Mouse (Mus musculus) midbrain, embryonic 13.5 days (tissue): ENCODE measurements around the gene Lax1. TPM values are rescaled to one million over a fixed set of nuclear protein-coding genes. Genes with fewer than 3 reads are reported as not detected.
"Not testable (repeated sequence)": the region's sequence is repeated elsewhere in the genome, so short reads cannot be mapped to it uniquely, and the experiment has no call there.

Experiments used
- ATAC-seq: fragments of 200-750 bp; cut with Nextera tagmentation; 2 replicates; pipeline ENCODE4 v1.8.0; 2017; ENCODE audit warnings: mild to moderate bottlenecking, moderate TSS enrichment, moderate library complexity
- H3K27ac ChIP-seq: fragments of 300-500 bp; sonication (generic); 2 replicates; pipeline ENCODE4 v1.5.1; 2015; ENCODE audit warnings: inconsistent platforms, mild to moderate bottlenecking, moderate library complexity
- H3K27me3 ChIP-seq: fragments of 300-500 bp; sonication (generic); 2 replicates; pipeline ENCODE4 v1.6.1; 2015; ENCODE audit warnings: mild to moderate bottlenecking, inconsistent platforms
- H3K36me3 ChIP-seq: fragments of 300-500 bp; sonication (generic); 2 replicates; pipeline ENCODE4 v1.6.1; 2015; ENCODE audit warnings: mild to moderate bottlenecking, inconsistent platforms
- H3K4me1 ChIP-seq: fragments of 300-500 bp; sonication (generic); replicated peaks from 2 replicates; pipeline ENCODE4 v1.6.1; 2015; ENCODE audit warnings: inconsistent platforms
- H3K4me2 ChIP-seq: fragments of 300-500 bp; sonication (generic); replicated peaks from 2 replicates; pipeline ENCODE4 v1.6.1; 2015; ENCODE audit warnings: moderate library complexity, mild to moderate bottlenecking, inconsistent platforms
- H3K4me3 ChIP-seq: fragments of 300-500 bp; sonication (generic); replicated peaks from 2 replicates; pipeline ENCODE4 v1.5.1; 2015; ENCODE audit warnings: mild to moderate bottlenecking, inconsistent platforms
- H3K9ac ChIP-seq: fragments of 300-500 bp; sonication (generic); replicated peaks from 2 replicates; pipeline ENCODE4 v1.6.1; 2015; ENCODE audit warnings: mild to moderate bottlenecking, inconsistent platforms
- H3K9me3 ChIP-seq: fragments of 300-500 bp; sonication (generic); 2 replicates; pipeline ENCODE4 v1.6.1; 2016; ENCODE audit warnings: mild to moderate bottlenecking, inconsistent platforms
- WGBS: fragments of 180-500 bp; shearing (Covaris S2); methylation state at CpG from one replicate; pipeline ENCODE4 v1.1.7; 2015; 5-methylcytosine and 5-hydroxymethylcytosine counted together
- polyA plus RNA-seq: library from polyadenylated mRNA; unstranded; fragments of >200 nt; fragmentation: Nextera tagmentation; extraction: Ambion mirVana; gene quantifications from 2 replicates; pipeline ENCODE4 v1.2.1, GENCODE M21; 2015

Lax1 gene
- polyA plus RNA-seq, 1 experiment from 2014 or later: 0.07 TPM

DNA sequence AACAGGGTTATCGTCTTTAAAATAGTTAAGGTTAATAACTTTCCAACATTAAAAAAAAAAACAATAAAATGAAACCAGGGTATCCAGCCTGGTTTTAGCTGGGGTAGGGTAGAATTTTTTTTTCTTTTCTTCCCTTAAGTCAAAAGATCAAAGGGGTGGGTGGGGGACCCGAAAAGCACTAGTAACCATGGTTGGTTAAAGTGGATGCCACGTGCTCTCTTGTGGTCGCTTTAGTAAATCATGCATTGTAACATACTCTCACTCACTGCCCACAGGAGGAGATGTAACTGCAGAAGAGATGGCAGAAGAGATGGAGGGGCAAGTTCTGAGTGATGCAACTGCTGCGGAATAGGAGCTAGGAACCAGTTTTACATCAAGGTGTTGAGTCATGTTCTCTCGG lies 21.5 kb upstream of the Lax1 start:
- H3K36me3 ChIP-seq: peaks cover 15% of the 10 kb centered on the region
- no peak overlapping the region for H3K4me2 ChIP-seq
- H3K9me3 ChIP-seq: no peaks in the 10 kb centered on the region
- no peak overlapping the region for H3K9ac ChIP-seq
- no peaks in the 10 kb centered on the region for H3K27me3 ChIP-seq
- H3K4me1 ChIP-seq: peaks cover 18% of the 10 kb centered on the region; the same call in 1 of the 2 replicates
- H3K27ac ChIP-seq: no peak overlapping the region
- WGBS: 45% methylated on average over 6 of the region's 6 CpGs
- no peak for ATAC-seq
- H3K4me3 ChIP-seq: no peak overlapping the region

DNA sequence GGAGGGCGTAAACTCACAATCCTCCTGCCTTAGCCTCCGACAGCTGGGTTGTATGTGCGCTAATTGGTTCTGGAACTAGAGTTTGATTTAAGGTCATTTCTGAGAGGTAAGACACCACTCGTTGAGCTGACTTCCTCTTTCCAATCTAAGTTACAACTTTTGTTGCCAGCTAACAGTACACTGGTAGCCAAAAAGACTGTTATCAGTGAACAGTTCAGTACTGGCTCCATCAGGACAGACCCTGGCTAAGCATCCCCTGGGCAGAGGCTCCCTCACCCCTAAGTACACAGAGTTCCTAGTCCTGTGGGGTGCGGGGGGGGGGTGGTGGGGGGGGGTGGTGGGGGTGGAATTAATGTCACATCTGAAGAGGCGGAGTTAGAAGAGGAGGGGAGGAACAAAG lies 21.0 kb upstream of the Lax1 start:
- Histone ChIP-seq H3K9ac (no peak overlapping the region), H3K36me3 (peaks cover 20% of the 10 kb centered on the region), H3K4me2 (no peak overlapping the region), H3K4me3 (no peak overlapping the region), H3K27ac (no peak overlapping the region), H3K27me3 (no peaks in the 10 kb centered on the region), H3K9me3 (no peaks in the 10 kb centered on the region), H3K4me1 (peaks cover 18% of the 10 kb centered on the region; the same call in 1 of the 2 replicates)
- 42% methylated on average over 6 of the region's 6 CpGs for WGBS
- ATAC-seq: no peak

DNA sequence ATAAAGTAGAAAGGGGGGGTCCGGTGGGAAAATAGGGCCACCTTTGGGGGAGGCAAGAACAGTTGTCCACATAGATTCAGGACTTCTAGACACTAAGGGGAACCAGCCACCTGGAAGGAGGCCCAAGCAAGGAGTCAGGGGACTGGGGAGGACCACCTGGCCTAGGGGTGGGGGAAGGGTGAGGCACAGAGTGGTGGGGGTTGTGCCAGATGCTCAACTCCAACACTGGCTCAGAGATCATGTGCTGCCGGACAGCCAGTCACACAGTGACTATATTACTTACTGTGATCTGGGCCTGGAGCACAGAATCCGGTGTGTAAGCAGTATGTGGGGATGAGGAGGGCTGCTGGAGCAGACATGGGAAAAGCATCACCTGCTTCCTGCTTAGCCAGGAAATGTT lies 19.4 kb upstream of the Lax1 start:
- ATAC-seq: no peak
- 79% methylated on average over 3 of the region's 3 CpGs for WGBS
- Histone ChIP-seq H3K4me3 (no peak overlapping the region), H3K4me1 (peaks cover 18% of the 10 kb centered on the region; the same call in 1 of the 2 replicates), H3K9me3 (no peaks in the 10 kb centered on the region), H3K36me3 (peaks cover 10% of the 10 kb centered on the region), H3K4me2 (no peak overlapping the region), H3K27ac (no peak overlapping the region), H3K27me3 (no peaks in the 10 kb centered on the region), H3K9ac (no peak overlapping the region)

GRCm38 (mm10) chr1:133701824-133702223 lies 11.9 kb upstream of the Lax1 start:
- not testable (repeated sequence) for ATAC-seq, H3K9me3 ChIP-seq, H3K27me3 ChIP-seq, H3K27ac ChIP-seq, H3K4me1 ChIP-seq, H3K9ac ChIP-seq, H3K4me2 ChIP-seq, H3K4me3 ChIP-seq
- peaks cover 10% of the 10 kb centered on the region for H3K36me3 ChIP-seq
- WGBS: 35% methylated on average over 1 of the region's 2 CpGs

DNA sequence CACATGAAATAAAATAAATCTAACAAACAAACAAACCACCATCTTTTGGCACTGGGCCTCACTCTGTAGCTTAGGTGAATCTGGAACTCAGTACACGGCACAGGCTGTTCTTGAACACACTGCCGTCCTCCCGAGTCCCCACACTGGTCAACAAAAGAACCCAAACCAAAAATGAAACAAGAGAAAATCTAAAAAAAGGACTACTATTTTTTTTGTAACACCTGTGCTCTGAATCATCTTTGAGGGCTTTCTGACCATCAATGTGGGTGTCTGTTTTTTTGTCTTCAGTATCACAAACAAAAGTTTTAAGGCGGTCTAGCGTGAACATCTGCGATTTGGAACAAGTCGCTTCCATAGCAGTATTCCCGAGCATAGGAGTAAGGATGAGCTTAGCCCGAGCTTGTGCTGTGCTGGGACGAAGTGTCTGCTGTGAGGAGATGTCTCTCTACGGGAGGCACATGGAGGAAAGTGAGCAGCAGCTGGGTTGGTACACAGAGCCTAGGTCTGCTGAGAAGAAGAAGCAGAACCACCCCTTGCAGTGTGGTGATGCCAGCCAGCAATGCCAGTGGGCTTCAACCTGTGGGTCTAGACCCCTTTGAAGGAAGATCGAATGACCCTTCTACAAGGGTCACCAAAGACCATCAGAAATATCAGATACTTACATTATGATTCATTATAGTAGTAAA lies 8.2 kb upstream of the Lax1 start:
- 92% methylated on average over 12 of the region's 12 CpGs for WGBS

GRCm38 (mm10) chr1:133695901-133696300 lies 6.0 kb upstream of the Lax1 start:
- Histone ChIP-seq H3K9me3 (no peaks in the 10 kb centered on the region), H3K4me2 (no peak overlapping the region), H3K9ac (no peak overlapping the region), H3K36me3 (no peaks in the 10 kb centered on the region), H3K4me3 (no peak overlapping the region), H3K27ac (no peak overlapping the region), H3K4me1 (peaks cover 20% of the 10 kb centered on the region), H3K27me3 (no peaks in the 10 kb centered on the region)
- 36% methylated on average over 7 of the region's 7 CpGs for WGBS
- ATAC-seq: no peak

More for the DNA sequence above, 8.2 kb upstream of the Lax1 start:
- no peak overlapping the region for H3K9ac ChIP-seq
- no peak overlapping the region for H3K27ac ChIP-seq
- ATAC-seq: no peak
- no peaks in the 10 kb centered on the region for H3K9me3 ChIP-seq
- no peaks in the 10 kb centered on the region for H3K27me3 ChIP-seq
- no peak overlapping the region for H3K4me3 ChIP-seq
- no peak overlapping the region for H3K4me2 ChIP-seq
- H3K4me1 ChIP-seq: peaks cover 20% of the 10 kb centered on the region
- no peaks in the 10 kb centered on the region for H3K36me3 ChIP-seq

DNA sequence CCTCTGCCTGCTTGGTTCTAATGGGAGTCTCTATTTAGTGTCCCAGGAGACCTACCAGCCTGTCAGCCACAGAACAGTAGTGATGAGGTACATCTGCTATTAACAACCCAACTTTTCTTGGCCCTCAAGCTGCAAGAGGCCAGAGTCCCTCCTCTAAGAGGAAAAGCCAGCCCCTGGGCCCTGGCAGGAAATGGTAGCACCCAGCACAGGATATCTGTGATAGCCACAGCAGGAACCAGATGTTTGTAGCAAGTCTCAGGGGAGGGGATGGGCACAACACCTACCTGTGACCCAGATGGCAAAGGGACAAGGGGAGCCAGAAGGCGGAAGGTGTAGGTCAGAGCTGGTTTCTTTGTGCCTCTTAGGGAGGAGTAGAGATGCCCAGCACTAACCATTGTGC lies 5.0 kb upstream of the Lax1 start:
- no peak overlapping the region for H3K9ac ChIP-seq
- no peak overlapping the region for H3K4me3 ChIP-seq
- no peak overlapping the region for H3K27ac ChIP-seq
- H3K4me1 ChIP-seq: peaks cover 20% of the 10 kb centered on the region
- WGBS: 96% methylated on average over 1 of the region's 1 CpGs
- ATAC-seq: no peak
- no peaks in the 10 kb centered on the region for H3K36me3 ChIP-seq
- H3K9me3 ChIP-seq: no peaks in the 10 kb centered on the region
- H3K27me3 ChIP-seq: no peaks in the 10 kb centered on the region
- no peak overlapping the region for H3K4me2 ChIP-seq

GRCm38 (mm10) chr1:133694301-133694700 lies 4.4 kb upstream of the Lax1 start:
- WGBS: 4% methylated on average over 1 of the region's 1 CpGs
- H3K36me3 ChIP-seq: no peaks in the 10 kb centered on the region
- H3K9ac ChIP-seq: no peak overlapping the region
- no peaks in the 10 kb centered on the region for H3K27me3 ChIP-seq
- H3K4me1 ChIP-seq: peaks cover 20% of the 10 kb centered on the region
- ATAC-seq: no peak
- no peaks in the 10 kb centered on the region for H3K9me3 ChIP-seq
- H3K27ac ChIP-seq: no peak overlapping the region
- H3K4me3 ChIP-seq: no peak overlapping the region
- H3K4me2 ChIP-seq: no peak overlapping the region

DNA sequence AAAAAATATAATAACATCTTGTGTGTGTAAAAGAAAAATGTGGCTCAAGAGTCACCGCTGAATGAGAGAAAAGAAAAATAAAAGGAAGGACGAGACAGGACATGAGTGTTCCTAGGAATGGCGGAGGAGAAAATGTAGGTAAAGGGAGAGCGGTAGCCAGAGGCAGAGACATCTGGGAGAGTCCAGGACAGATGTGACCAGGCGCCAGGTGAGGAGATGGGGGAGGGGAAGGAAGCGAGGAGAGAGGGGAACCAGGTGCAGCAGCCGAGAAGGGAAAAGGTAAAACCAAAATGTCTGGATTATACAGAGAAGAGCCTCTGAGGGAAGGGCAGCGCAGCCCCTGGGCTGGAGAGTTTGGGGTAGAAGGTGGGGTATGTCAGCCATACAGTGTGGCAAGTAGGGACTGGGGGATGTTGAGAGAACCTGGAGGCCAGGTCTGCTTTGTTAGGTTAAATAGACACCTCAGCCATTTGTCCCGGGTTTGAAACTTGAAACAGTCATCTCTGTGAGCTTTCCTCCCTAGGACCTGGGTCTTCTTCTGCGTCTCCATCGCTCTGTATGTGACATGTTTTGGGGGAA lies 3.7 kb upstream of the Lax1 start:
- no peak for ATAC-seq
- Histone ChIP-seq H3K9ac (no peak overlapping the region), H3K4me3 (no peak overlapping the region), H3K9me3 (no peaks in the 10 kb centered on the region), H3K4me1 (peaks cover 20% of the 10 kb centered on the region), H3K36me3 (no peaks in the 10 kb centered on the region), H3K27me3 (no peaks in the 10 kb centered on the region), H3K27ac (no peak overlapping the region), H3K4me2 (no peak overlapping the region)
- 70% methylated on average over 11 of the region's 11 CpGs for WGBS

DNA sequence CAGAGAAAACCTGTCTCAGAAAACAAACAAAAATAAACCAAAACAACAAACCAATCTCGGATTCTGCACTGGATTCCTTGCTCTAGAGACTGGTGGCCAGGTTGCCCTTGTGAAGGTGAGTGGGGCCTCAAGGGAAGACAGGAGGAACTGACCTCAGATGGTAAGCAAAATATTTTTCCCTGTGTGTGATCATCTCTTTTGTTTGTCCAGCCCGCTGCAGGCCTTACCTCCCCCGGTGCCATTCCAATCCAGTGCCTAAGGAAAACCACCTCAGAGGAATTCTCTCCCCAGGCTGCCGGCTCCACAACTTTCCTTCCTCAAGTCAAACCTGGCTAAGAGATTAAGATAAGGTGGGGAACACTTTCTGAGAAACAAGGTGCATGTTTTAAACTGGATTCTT lies 2.3 kb upstream of the Lax1 start:
- Histone ChIP-seq H3K4me2 (no peak overlapping the region), H3K9me3 (no peaks in the 10 kb centered on the region), H3K4me1 (peaks cover 20% of the 10 kb centered on the region), H3K9ac (no peak overlapping the region), H3K36me3 (no peaks in the 10 kb centered on the region), H3K27ac (no peak overlapping the region), H3K4me3 (no peak overlapping the region), H3K27me3 (no peaks in the 10 kb centered on the region)
- ATAC-seq: no peak
- WGBS: 42% methylated on average over 4 of the region's 4 CpGs

GRCm38 (mm10) chr1:133691046-133691445 lies 1.1 kb upstream of the Lax1 start:
- Histone ChIP-seq H3K9me3 (no peaks in the 10 kb centered on the region), H3K27ac (no peak overlapping the region), H3K9ac (no peak overlapping the region), H3K4me3 (no peak overlapping the region), H3K4me2 (no peak overlapping the region), H3K4me1 (peaks cover 17% of the 10 kb centered on the region), H3K36me3 (no peaks in the 10 kb centered on the region), H3K27me3 (no peaks in the 10 kb centered on the region)
- no peak for ATAC-seq
- 94% methylated on average over 6 of the region's 6 CpGs for WGBS

DNA sequence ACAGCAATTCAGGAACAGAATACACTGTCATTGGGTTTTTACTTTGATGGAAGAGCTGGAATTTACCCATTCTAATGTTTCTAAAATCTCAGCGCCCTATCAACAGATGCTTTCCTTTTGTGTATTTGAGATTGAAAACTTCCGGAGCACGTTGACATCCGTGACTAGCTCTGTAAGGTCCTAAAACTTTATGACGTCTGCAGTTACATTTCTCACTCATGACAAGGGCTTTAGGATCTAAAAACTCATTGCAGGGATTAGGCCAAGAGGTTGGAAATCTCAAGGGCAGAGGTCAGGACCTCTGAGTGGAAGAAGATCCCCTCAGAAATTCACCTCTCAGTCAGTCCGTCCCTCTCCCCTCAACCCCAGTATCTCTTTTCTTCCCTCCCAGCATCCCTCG lies 1.6 kb downstream of the Lax1 start:
- 0 out of 2 replicates have a peak, but pooled peaks cover 2% of the 10 kb centered on the region for H3K9me3 ChIP-seq
- no peaks in the 10 kb centered on the region for H3K27me3 ChIP-seq
- no peaks in the 10 kb centered on the region for H3K4me1 ChIP-seq
- no peak overlapping the region for H3K9ac ChIP-seq
- H3K27ac ChIP-seq: no peak overlapping the region
- H3K4me2 ChIP-seq: no peak overlapping the region
- ATAC-seq: no peak
- H3K4me3 ChIP-seq: no peak overlapping the region
- H3K36me3 ChIP-seq: no peaks in the 10 kb centered on the region
- WGBS: 73% methylated on average over 7 of the region's 7 CpGs
